Mouse (Mus musculus): ENCODE data around the gene Tnxb.

GRCm38 (mm10) chr17:34662468-34662867 is 7.9 kb upstream of the Tnxb start:
- TF ChIP-seq CTCF (IDR thresholded peaks at IDR 0.05) (no peak), EP300 (IDR thresholded peaks at IDR 0.05) (no peak)
